Mouse (Mus musculus): ENCODE results near the gene Rbpj.
A peak's percentile ranks its signal among the peaks of the same experiment; 100 is the strongest.

Rbpj gene

DNA sequence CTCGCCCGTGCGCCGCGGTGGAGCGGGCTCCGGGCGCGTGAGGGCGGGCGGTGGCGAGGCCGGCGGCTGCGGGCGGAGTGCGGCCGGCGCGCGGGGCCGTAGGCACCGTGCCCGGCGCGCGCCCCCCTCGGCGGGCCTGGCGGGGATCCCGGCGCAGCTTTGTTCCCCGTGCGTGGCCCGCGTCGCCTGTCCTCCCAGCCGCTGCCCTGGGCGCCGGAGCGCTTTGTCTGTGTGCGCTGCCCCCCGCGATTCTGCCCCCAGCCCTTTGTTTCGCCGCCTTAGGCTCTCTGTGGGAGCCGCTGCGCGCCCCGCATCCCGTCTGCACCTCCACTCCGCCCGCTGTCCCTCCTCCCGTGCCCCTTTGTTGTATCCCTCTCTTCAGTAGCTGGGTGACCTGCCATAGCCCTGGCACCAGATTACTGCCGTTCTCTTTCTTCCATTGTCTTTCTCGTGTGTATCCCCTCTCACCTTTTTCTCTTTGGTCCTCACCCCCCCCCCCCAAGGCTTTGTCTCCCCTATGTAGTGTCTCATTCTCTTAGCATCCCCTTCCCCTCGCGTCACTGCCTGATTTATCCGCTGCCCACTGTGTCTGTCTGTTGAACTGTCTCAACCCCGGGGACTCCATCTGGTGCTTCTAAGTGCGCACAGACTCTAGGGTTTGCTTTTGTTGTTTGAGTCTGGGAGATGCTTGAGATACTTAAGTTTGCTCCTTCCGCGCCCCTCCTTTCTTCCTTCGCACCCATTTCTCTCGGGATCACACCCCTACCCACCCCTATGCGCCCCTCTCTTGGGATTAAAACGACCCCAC lies 125.1 kb downstream of the Rbpj start:
- DNase-seq (ENCODE audit: low read depth, low spot score) = peak; percentile 56

DNA sequence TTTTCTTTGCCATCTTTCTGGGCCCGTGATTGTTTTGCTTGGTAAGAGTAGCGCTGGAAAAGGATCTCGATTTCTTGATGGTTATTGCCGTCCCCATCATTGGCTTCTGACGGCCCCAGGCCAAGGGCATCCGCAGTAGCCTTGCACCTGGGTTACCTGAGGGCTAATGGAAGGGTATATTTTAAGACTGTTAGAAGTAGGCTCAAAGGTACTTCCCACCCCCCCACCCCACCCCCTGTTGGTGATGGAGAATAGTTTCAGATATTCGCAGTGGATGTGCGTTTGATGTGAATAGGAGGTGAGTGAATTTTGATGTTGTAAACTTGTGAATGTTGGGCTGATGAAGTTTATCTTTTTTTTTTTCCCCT lies 125.7 kb downstream of the Rbpj start:
- DNase-seq (ENCODE audit: low read depth, low spot score) = peak; percentile 42

DNA sequence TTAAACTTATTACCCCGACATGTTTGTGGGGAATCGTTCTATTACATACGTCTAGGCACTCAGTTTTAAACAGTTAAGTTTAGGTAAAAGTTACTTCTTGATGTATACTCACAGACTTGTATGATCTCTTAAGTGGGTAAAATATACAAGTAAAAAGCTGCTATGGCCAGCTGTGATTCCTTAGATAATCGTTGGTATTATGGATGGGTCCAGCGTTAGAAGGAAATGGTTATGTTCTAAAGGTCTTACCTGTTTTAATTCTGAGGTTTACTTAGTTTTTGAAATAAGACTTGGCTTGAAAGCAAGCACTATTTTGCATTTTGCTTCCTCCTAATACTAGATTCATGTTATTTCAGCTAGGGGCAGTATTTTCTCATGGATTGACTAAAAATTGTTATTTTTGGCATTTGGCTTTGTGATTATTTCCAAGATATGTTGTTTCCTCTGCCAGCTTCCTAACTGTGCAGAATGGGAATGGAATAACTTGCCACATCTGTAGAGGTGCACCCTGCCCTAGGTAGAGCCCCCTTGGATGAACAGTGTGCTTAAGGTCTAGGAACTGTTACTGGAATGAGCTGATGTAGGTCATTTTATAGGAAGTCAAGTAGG lies 127.2 kb downstream of the Rbpj start:
- no peak for DNase-seq (ENCODE audit: low read depth, low spot score)

DNA sequence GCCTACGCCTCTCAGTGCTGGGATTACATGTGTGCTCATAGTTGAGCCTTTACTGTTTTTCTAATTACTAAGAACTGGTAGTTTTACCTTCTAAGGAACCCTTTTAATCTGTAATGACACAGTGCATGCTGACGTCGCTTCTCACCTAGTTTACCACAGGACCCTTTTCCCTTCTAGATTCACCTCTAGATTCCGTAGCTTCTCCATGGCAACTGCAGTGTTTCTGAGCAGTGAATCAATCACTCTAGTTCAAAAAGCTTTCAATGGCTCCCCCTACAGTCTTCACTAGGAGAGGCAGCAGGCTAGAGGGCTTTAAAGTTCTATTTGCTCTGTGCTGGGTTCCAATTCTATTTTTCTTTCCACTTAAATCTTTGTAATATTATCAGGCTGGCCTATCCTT lies 128.3 kb downstream of the Rbpj start:
- DNase-seq (ENCODE audit: low read depth, low spot score) = peak; percentile 88

DNA sequence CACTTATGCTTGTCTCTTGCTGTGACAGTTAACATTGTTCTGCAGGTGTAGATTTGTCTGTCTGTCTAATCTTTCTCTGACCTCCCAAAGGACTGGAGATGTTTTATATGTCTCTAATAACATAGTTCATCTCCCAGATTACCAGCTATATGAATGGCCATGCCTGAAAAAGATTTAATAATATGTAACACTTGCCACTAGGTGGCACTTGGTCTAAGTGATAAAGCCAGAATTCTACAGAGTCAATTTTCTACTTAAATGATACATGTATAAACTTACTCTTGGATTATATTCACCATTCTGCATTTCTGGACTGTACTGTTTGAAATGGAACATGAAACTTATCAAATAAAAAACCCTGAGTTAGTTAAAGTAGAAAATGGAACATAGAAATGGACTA lies 132.6 kb downstream of the Rbpj start:
- DNase-seq (ENCODE audit: low read depth, low spot score) = peak; percentile 40

DNA sequence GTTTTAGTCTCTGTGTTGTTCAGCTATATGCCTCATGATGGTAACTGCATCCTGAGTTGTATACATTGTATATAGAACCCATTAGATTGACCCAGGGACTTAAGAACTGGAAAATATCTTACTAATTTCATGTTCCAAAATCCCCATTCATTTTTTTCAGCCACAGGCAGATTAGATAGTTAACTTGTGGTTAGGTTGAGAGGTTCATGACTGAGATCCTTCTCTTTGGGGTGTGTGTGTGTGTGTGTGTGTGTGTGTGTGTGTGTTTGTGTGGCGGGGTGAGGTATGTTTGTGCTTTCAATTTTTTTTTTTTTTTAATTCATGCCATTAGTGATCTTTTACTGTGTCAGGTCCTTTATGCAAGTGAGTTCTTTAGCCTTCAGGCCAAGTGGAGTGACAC lies 133.2 kb downstream of the Rbpj start:
- peak; percentile 43 for DNase-seq (ENCODE audit: low read depth, low spot score)

DNA sequence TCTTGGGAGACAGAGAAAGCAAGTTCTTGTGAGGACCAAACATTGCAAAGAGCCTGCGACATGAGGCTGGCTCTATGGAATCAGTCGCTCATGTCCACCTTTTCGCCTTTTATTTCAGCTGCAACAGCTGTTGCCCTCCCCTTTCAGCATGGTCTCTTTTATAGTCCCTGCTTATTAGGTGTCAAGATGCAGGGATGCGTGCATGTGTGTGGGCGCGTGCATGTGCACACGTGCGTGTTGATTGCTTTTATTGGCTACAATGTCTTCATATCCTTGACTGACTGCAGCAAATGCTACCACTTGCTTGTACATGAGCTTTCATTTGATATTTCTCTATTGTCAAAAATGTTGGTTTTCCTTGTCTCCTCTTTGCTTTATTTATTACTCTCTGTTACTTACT lies 136.2 kb downstream of the Rbpj start:
- DNase-seq (ENCODE audit: low read depth, low spot score) = no peak

DNA sequence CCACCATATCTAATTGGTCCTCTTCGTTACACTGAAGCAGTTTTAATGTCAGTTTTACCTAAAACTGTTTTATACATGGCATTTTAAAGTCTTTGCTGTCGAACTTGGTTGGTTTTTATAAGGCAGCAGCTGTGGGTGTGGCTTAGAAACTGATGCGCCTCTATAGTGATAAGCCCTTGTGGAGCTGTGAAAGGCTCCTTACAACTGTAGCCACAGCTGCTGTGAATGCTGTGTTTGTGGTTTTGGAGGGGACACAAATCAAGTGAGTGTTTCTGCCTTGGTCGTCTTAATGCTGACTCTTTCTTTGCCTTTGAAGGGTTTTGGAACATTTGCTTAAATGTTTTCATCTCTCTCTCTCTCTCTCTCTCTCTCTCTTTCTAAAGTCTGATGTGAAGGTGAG lies 139.5 kb downstream of the Rbpj start:
- DNase-seq (ENCODE audit: low read depth, low spot score) = no peak

DNA sequence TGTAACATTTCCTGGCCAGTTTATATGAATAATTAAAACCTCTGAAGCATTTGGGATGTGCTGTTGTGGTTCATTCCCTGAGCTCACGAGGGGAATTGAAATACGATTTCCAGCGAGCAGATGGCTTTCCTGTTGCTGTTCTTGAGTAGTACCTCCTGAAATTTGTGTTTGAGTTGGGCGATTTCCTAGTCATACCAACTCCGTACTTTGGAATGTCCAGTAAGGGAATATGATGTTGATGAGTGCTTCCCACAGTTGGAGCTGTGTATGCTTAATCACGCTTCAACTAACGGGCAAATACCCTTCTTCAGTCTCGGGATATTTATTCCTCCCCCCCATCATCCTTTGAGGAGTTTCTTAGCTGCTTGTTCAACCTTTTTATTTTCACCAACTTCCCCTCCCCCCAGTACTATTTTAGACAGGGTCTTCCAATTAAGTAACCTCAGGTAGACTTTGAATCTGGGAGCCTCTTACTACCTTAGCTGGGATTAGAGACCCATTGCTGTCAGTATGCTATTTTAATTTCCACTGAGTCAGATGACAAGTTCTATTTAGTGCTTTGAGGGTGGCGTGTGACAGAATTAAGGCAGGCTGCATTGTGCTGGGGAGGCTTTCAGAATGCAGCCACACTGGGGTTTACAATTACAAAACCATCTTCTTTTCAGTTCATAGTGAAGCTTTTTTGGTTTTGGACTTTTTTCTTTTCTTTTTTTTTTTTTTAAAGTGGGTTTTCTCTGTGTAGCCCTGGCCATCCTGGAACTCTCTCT lies 141.5 kb downstream of the Rbpj start:
- DNase-seq (ENCODE audit: low read depth, low spot score) = no peak

DNA sequence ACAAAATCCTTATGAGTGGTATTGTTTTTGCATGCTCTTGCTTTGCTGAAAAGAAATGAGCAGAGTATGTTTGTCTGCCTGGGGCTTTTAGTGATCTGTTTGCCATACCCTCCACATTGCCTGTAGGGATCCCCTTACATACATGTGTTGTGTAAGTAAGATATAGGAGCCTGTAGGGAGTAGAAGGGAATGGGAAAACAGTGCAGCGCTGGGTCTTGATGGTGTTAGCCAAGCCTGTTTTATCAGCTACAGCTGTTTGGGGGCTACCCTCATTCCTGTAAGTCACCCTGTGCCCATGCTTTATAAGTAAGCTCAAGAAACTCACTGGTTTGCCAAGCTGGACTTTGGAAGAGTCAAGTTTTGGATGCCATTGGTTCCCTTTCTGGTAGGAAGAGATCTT lies 152.9 kb downstream of the Rbpj start:
- DNase-seq (ENCODE audit: low read depth, low spot score) = no peak

DNA sequence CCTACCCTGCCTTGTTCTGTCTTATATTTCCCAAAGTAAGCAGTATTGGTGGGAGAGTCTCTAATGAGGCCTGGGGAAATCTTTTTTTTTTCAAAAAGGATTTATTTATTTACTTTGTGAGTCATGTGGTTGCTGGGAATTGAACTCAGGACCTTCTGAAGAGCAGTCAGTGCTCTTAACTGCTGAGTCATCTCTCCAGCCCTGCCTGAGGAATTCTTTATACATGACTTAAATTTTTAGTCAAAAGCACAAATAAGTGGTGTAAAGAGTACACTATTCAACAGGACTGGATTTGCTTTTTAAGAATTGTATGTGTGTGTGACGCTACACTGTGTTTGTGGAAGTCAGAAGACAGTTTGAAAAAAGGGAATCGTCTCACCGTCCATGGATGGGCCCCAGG lies 166.1 kb downstream of the Rbpj start:
- no peak for DNase-seq (ENCODE audit: low read depth, low spot score)

DNA sequence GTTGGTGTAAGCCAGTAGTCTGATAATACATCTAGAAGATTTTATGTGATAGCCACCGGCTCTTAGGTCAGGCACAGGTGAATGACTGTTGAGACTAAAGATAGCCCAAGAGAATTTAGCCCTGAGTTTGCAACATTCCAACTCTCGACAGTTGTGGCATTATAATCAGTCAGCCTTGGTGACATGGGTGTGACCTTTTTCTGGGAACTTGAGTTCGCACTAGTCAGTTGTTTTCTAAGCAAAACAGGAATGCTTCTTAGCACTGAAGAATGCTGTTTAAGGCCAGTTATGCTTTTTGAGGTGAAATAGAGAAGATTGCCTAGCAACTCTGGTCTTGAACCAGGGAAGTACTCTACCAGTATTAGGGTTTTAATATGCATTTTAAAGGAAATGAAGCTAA lies 170.8 kb downstream of the Rbpj start:
- no peak for DNase-seq (ENCODE audit: low read depth, low spot score)

DNA sequence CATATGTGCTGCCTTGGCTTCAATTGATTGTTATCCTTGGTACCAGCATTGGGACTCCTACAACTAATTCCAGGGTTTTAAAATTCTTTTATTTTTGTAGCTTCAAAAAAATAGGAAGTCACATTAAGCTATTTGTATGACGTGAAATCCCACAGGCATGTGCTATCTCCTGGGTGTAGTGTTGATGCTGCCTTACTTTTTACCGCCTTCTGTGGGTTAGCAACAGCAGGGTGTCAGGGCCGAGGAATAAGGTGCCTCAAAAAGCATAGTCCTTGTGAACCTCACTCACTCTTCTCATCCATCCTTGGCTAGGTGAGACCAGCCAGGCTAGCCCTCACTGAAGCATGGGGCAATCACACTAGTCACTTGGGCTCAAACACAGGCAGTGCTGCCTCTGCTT lies 171.3 kb downstream of the Rbpj start:
- DNase-seq (ENCODE audit: low read depth, low spot score) = no peak

DNA sequence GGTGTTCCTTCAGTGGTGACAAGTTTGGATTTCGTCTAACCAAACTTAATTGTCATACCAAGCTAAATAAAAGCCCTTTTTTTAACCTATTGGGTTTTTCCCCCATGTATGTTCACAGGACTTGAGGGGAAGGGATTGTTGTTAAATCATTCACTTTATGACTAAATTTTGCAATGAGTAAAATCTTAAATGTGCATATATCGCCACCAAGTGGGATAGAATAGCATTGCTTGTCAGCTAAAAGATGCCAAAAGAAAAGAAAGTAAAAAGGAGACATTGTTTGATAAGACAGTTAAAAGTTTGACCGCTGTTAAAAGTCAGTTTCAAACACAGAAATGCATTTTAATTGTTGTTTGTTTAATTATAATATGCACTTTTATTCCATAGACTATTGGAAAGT lies 172.7 kb downstream of the Rbpj start:
- DNase-seq (ENCODE audit: low read depth, low spot score) = peak; percentile 40

DNA sequence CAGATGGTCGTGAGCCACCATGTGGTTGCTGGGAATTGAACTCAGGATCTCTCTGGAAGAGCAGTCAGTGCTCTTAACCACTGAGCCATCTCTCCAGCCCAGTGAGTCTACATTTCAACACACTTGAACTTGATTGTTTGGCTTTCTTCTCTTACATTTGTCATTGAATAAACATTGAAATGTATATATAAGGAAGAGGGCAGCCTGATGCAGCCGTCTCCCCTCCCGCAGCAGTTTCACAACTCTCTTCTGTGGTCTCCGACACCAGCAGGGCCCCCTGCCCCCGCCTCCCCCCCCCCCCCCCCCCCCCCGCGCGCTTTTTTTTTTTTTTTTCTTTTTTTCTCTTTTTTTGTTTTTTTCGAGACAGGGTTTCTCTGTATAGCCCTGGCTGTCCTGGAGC lies 180.7 kb downstream of the Rbpj start:
- DNase-seq (ENCODE audit: low read depth, low spot score) = no peak

DNA sequence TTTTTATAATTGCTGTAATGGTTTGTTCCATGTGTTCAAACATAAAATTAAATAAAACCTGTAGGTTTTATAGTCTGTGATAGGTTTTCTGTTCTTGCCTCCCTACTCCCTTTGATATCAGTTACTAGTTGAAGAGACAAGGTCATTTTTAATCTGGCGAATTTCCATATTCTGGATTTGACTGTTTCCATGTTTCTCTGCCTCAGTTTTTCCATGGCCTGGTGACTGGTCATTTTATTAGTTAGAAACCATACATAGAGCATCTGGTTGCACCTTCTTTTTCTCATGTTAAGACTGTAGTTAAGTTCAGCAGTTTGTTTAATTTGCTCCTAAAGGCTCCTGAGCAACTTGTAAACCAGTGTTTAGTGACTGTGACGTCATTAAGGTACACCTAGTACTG lies 181.4 kb downstream of the Rbpj start:
- no peak for DNase-seq (ENCODE audit: low read depth, low spot score)

DNA sequence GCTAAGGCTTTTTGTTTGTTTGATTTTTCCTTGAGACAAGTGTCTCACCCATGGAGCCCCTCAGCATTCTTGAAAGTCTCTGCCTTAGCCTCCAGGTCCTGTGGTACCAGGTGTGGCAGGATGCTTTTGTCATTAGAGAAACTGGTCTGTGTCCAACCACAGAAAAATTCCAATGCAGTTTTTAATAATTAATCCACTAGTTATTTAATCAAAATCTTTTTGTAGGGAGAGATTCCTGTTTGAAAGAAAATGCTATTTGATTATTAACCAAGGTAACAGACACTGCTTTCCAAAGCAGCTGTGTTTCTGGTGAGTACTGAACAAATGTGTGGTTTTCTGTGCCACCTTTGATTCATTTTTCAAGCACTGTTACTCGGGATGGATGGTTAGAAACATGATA lies 190.6 kb downstream of the Rbpj start:
- DNase-seq (ENCODE audit: low read depth, low spot score) = no peak

DNA sequence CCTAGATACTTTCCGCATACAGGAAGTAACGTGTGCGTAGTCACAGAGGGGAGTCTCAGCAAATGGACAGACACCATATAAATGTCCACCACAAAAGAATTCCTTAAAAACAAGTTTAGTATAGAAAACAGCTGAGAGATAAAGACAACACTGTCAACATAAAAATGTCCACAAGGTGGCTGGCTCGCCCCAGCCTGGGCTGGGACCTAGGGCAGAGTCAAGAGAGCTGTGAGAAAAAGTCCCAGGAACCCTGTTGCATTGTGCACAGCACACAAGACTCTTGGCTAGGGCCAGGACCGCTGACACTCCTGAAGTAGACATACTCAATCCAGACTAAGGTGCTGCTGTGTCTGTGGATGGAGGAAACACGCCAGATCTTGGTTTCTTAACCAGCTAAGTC lies 192.0 kb downstream of the Rbpj start:
- DNase-seq (ENCODE audit: low read depth, low spot score) = no peak

DNA sequence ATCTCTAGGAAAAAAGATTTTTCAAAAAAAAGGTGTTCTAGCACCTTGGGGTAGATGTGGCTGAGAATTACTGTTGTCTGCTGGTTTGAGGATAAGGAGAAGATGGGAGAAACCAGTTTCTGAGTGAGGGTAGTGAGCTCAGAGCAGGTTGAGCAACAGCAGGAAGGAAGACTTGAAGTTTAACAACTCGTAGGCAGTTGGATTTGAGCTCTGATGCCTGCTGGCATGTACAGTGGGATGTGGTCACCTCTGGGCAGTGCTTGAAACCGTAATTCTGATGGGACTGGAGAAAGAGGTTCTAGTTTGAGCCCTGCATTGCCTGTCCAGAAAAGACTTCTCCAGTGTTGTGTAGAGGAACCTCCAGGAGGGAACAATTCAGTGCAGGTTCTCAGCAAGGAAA lies 195.6 kb downstream of the Rbpj start:
- DNase-seq (ENCODE audit: low read depth, low spot score) = no peak

DNA sequence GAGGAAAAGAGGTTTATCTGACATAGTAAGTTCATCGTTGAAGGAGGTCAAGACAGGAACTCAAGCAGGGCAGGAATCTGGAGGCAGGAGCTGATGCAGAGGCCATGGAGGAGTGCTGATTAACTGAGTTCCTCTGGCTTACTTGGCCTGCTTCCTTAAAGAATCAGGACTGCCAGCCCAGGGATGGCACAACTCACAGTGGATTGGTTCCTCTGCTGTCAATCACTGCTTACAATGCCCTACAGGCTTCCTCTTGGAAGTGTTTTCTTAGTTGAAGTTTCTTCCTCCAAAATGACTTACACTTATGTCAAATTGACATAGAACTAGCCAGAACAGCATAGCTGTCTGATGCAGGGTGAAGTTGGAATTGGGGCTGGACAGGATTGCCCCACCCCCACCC lies 196.5 kb downstream of the Rbpj start:
- no peak for DNase-seq (ENCODE audit: low read depth, low spot score)

DNA sequence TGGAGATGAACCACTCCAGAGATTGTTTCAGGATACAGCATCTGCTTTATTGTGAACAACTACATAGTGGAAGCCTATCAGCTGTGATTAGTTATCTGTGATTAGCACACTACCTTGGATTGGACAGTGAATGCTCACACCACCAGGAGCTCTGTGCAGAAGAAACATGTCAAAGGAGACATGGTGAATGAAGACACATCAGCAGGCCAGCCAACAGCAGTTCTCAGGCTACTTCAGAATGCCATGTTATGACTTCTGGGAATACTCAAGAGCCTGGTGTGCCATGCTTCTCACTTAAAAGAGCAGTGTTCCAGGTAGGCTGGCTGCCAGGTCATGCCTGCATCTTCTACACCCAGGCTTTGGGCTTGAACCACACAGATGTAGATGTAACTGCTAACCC lies 197.7 kb downstream of the Rbpj start:
- no peak for DNase-seq (ENCODE audit: low read depth, low spot score)

DNA sequence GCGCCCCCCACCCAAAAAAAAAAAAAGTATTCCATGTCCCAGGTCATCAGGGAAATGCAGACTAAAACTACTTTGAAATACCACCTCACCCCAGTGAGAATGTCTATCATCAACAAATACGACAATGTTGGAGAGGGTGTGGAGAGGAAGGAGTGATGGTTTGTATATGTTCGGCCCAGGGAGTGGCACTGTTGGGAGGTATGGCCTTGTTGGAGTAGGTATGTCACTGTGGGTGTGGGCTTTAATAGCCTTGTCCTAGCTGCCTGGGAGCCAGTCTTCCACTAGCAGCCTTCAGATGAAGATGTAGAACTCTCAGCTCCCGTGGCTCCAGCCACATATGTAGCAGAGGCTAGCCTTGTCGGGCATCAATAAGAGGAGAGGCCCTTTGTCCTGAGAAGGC lies 202.1 kb downstream of the Rbpj start:
- DNase-seq (ENCODE audit: low read depth, low spot score) = no peak
